Mouse (Mus musculus) midbrain, postnatal 0 days (tissue): ENCODE results near the gene Calml4. TPM values are rescaled to one million over a fixed set of nuclear protein-coding genes. Genes with fewer than 3 reads are reported as not detected.
A peak's percentile ranks its signal among the peaks of the same experiment; 100 is the strongest.

Experiments
- ATAC-seq: fragments of 200-750 bp; cut with Nextera tagmentation; 2 replicates; pipeline ENCODE4 v1.8.0; 2017; ENCODE audit warnings: moderate number of reproducible peaks, mild to moderate bottlenecking, moderate TSS enrichment, moderate library complexity; ENCODE audit not compliant: low FRiP score
- DNase-seq: peaks from one replicate; pipeline ENCODE4 v3.0.0-alpha.2; 2015; ENCODE audit warnings: low spot score
- H3K27ac ChIP-seq: fragments of 300-500 bp; sonication (generic); 2 replicates; pipeline ENCODE4 v1.5.1; 2014; ENCODE audit warnings: low read depth, mild to moderate bottlenecking, low read length, mixed read lengths
- H3K27me3 ChIP-seq: fragments of 300-500 bp; sonication (generic); 2 replicates; pipeline ENCODE4 v1.6.1; 2014; ENCODE audit warnings: low read length, control low read depth, mixed read lengths; ENCODE audit not compliant: insufficient read depth
- H3K36me3 ChIP-seq: fragments of 300-500 bp; sonication (generic); 2 replicates; pipeline ENCODE4 v1.6.1; 2014; ENCODE audit warnings: low read length, control low read depth, mixed read lengths; ENCODE audit not compliant: insufficient read depth
- H3K4me1 ChIP-seq: fragments of 300-500 bp; sonication (generic); 2 replicates; pipeline ENCODE4 v1.6.1; 2014; ENCODE audit warnings: mild to moderate bottlenecking, control low read depth, antibody characterized with exemption, low read length, mixed read lengths; ENCODE audit not compliant: insufficient read depth
- H3K4me2 ChIP-seq: fragments of 300-500 bp; sonication (generic); 2 replicates; pipeline ENCODE4 v1.6.1; 2014; ENCODE audit warnings: low read depth, mild to moderate bottlenecking, low read length, mixed read lengths; ENCODE audit not compliant: poor library complexity, severe bottlenecking
- H3K4me3 ChIP-seq: fragments of 300-500 bp; sonication (generic); 2 replicates; pipeline ENCODE4 v1.5.1; 2014; ENCODE audit warnings: low read depth, mild to moderate bottlenecking, low read length, moderate library complexity
- H3K9ac ChIP-seq: fragments of 300-500 bp; sonication (generic); replicated peaks from 2 replicates; pipeline ENCODE4 v1.6.1; 2014; ENCODE audit warnings: mild to moderate bottlenecking, low read length, moderate library complexity, mixed read lengths; ENCODE audit not compliant: poor library complexity, severe bottlenecking
- H3K9me3 ChIP-seq: fragments of 300-500 bp; sonication (generic); 2 replicates; pipeline ENCODE4 v1.6.1; 2016; ENCODE audit warnings: low read length, control low read depth
- CTCF ChIP-seq: IDR thresholded peaks from 2 replicates; pipeline ENCODE4 v1.5.1; 2016; ENCODE audit warnings: antibody characterized with exemption, mild to moderate bottlenecking
- WGBS: fragments of 180-500 bp; shearing (Covaris S2); extraction: QIAGEN DNeasy Blood & Tissue Kit; methylation state at CpG from one replicate; pipeline ENCODE4 v1.1.7; 2014; 5-methylcytosine and 5-hydroxymethylcytosine counted together
- polyA plus RNA-seq: library from polyadenylated mRNA; unstranded; fragments of >200 nt; fragmentation: Nextera tagmentation; extraction: Ambion mirVana; gene quantifications from 2 replicates; pipeline ENCODE4 v1.2.1, GENCODE M21; 2015
- total RNA-seq: library from RNA; depleted of rRNA; stranded (reverse); fragments of >200 nt; gene quantifications from 2 replicates; pipeline ENCODE4 v1.2.3, GENCODE M21; 2014

Calml4 gene
- total and polyA plus RNA-seq, 2 experiments from 2014 or later, result 3.2 to 5.1 TPM

GRCm38 (mm10) chr9:62820829-62821228, 37.1 kb upstream of the Calml4 start:
- Histone ChIP-seq H3K27me3 (no peaks in the 10 kb centered on the region), H3K4me3 (no peak overlapping the region), H3K9me3 (no peaks in the 10 kb centered on the region), H3K27ac (no peak overlapping the region), H3K4me1 (no peaks in the 10 kb centered on the region), H3K36me3 (no peaks in the 10 kb centered on the region), H3K4me2 (no peak overlapping the region), H3K9ac (no peak overlapping the region)
- no peak for TF ChIP-seq CTCF
- ATAC-seq (no peak), DNase-seq (no peak)
- 88% methylated on average over 6 of the region's 6 CpGs for WGBS

GRCm38 (mm10) chr9:62821811-62822210, 36.1 kb upstream of the Calml4 start:
- H3K4me2 ChIP-seq, result no peak overlapping the region
- TF ChIP-seq CTCF, result no peak
- WGBS, result 96% methylated on average over 7 of the region's 7 CpGs
- H3K4me3 ChIP-seq, result no peak overlapping the region
- no peaks in the 10 kb centered on the region for H3K27me3 ChIP-seq
- H3K9ac ChIP-seq, result no peak overlapping the region
- peaks cover 3% of the 10 kb centered on the region; the same call in 1 of the 2 replicates for H3K4me1 ChIP-seq
- DNase-seq (no peak), ATAC-seq (no peak)
- no peak overlapping the region for H3K27ac ChIP-seq
- no peaks in the 10 kb centered on the region for H3K9me3 ChIP-seq
- H3K36me3 ChIP-seq, result no peaks in the 10 kb centered on the region

- Histone ChIP-seq H3K36me3 (no peaks in the 10 kb centered on the region), H3K4me3 (no peak overlapping the region), H3K27ac (peak overlapping the region; percentile 57; the same call in 1 of the 2 replicates), H3K4me1 (peaks cover 3% of the 10 kb centered on the region; the same call in 1 of the 2 replicates), H3K27me3 (no peaks in the 10 kb centered on the region), H3K9me3 (no peaks in the 10 kb centered on the region), H3K4me2 (no peak overlapping the region), H3K9ac (no peak overlapping the region)
- WGBS, result 2% methylated on average over 9 of the region's 9 CpGs
- no peak for TF ChIP-seq CTCF
- ATAC-seq (0 out of 2 replicates have a peak, but pooled peaks have one; percentile 47), DNase-seq (peak; percentile 24)
Observed at GRCm38 (mm10) chr9:62825791-62826393, 32.0 kb upstream of the Calml4 start.

- ATAC-seq, result no peak
- Histone ChIP-seq H3K4me3 (no peak overlapping the region), H3K9ac (0 out of 2 replicates have a peak overlapping the region, but pooled peaks have one; percentile 8), H3K27ac (peak overlapping the region; percentile 57; the same call in 1 of the 2 replicates), H3K36me3 (no peaks in the 10 kb centered on the region), H3K4me1 (peaks cover 3% of the 10 kb centered on the region; the same call in 1 of the 2 replicates), H3K27me3 (no peaks in the 10 kb centered on the region), H3K4me2 (no peak overlapping the region), H3K9me3 (no peaks in the 10 kb centered on the region)
- WGBS, result 7% methylated on average over 7 of the region's 7 CpGs
- TF ChIP-seq CTCF, result no peak
- DNase-seq, result no peak
Observed at GRCm38 (mm10) chr9:62826456-62826855, 31.4 kb upstream of the Calml4 start.

GRCm38 (mm10) chr9:62827939-62828652, 29.8 kb upstream of the Calml4 start:
- peak; percentile 78 for TF ChIP-seq CTCF
- no peaks in the 10 kb centered on the region for H3K9me3 ChIP-seq
- H3K9ac ChIP-seq, result no peak overlapping the region
- H3K4me2 ChIP-seq, result peak overlapping the region; percentile 48
- DNase-seq (peak; percentile 75), ATAC-seq (no peak)
- WGBS, result 2% methylated on average over 24 of the region's 24 CpGs
- no peaks in the 10 kb centered on the region for H3K27me3 ChIP-seq
- H3K27ac ChIP-seq, result peak overlapping the region; percentile 52
- H3K4me3 ChIP-seq, result peak overlapping the region; percentile 29; the same call in 1 of the 2 replicates
- H3K36me3 ChIP-seq, result no peaks in the 10 kb centered on the region
- H3K4me1 ChIP-seq, result peaks cover 3% of the 10 kb centered on the region; the same call in 1 of the 2 replicates

- TF ChIP-seq CTCF, result peak; percentile 97
- no peak overlapping the region for H3K9ac ChIP-seq
Observed at GRCm38 (mm10) chr9:62828662-62829086, 29.2 kb upstream of the Calml4 start.

More at GRCm38 (mm10) chr9:62828662-62829086, 29.2 kb upstream of the Calml4 start:
- Histone ChIP-seq H3K4me3 (peak overlapping the region; percentile 29), H3K9me3 (no peaks in the 10 kb centered on the region), H3K27me3 (no peaks in the 10 kb centered on the region), H3K4me2 (peak overlapping the region; percentile 48), H3K27ac (peak overlapping the region; percentile 52; the same call in 1 of the 2 replicates), H3K36me3 (no peaks in the 10 kb centered on the region), H3K4me1 (peaks cover 3% of the 10 kb centered on the region; the same call in 1 of the 2 replicates)
- peak; percentile 92 for ATAC-seq
- WGBS, result under 1% methylated on average over 23 of the region's 23 CpGs
- DNase-seq, result peak; percentile 97
